Mouse (Mus musculus) left cerebral cortex, postnatal 10 days (tissue): ENCODE measurements at regions not wholly inside any gene's neighbourhood (a gene's known extent, or its start where the extent isn't known, plus 50 kb on each side); places are given as distances from the start of the nearest gene placed in this dataset.
A peak's percentile ranks its signal among the peaks of the same experiment; 100 is the strongest.

Experiments used
- DNase-seq, 2 experiments: peaks; one replicate each; pipeline ENCODE4 v3.0.0; 2021 to 2022; ENCODE audit warnings: low spot score in 2 of 2, mixed read lengths in 1 of 2; ENCODE audit errors: extremely low spot score in 1 of 2
- intact Hi-C: fragments of 180-260 bp; cut with DNase I; formaldehyde crosslinking; loops from one replicate; pipeline ENCODE4 v1.15.1; 2025

- DNase-seq, result peak; percentile 24 to 72
- intact Hi-C loops, result loop anchor here (5.0 kb wide), 1 partner anchor 94 kb away; no protein-coding TSS in a partner anchor
Observed at GRCm38 (mm10) chr9:113248703-113249274, 459.3 kb downstream of the Pdcd6ip start.

DNA sequence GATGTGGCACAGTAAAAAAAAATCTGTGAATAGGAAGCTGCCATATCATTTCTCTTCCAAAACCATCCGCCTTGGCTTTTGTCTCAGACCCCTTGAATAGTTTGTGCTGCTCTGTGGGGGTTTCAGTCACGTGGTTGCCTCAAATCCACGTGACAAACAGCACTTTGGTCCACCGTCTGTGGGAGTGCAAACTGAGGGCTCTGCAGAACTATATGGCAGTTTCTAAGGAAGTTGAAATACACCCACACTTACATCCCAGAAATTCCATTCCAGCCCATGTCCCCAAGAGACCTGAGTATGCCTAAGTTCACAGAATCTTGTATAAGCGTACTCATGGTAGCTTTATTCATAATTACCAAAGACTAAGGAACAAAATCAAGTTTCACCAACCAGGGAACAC, 460.1 kb downstream of the Pdcd6ip start:
- intact Hi-C loops, result loop anchor here (5.0 kb wide), 1 partner anchor 94 kb away; no protein-coding TSS in a partner anchor
- DNase-seq, result peak; percentile 37 to 68

- intact Hi-C loops, result no loop called here
- no peak for DNase-seq
Observed at GRCm38 (mm10) chr9:113243870-113244269, 464.2 kb downstream of the Pdcd6ip start.

DNA sequence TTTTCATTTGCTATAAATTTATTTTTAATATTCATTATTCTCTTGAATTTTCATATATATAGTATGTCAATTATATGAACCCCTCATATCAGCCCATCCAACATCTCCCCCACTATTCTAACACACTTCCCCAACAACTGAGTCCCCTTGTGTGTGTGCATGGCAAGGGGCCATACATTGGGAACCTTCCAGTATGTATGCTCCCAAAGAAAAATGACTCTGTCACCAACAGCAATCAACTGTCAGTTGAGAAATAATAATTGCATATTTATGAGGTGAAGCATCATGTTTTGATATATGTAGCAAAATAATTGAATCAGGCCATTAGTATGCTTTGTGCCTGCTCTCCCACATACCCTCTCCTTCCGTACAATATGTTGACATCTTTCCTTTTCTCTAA, 474.7 kb downstream of the Pdcd6ip start:
- no peak for DNase-seq
- intact Hi-C loops, result no loop called here

GRCm38 (mm10) chr9:113229391-113229790, 478.7 kb downstream of the Pdcd6ip start:
- intact Hi-C loops, result no loop called here
- no peak for DNase-seq

GRCm38 (mm10) chr9:113213930-113214329, 494.1 kb downstream of the Pdcd6ip start:
- intact Hi-C loops, result no loop called here
- no peak for DNase-seq

GRCm38 (mm10) chr9:113212389-113212788, 495.7 kb downstream of the Pdcd6ip start:
- no peak for DNase-seq
- intact Hi-C loops, result no loop called here

- DNase-seq, result no peak
- intact Hi-C loops, result no loop called here
Observed at GRCm38 (mm10) chr9:113208181-113208580, 499.9 kb downstream of the Pdcd6ip start.

GRCm38 (mm10) chr9:113199241-113199640, 508.8 kb downstream of the Pdcd6ip start:
- peak in 1 of 2 experiments; percentile 27 for DNase-seq
- intact Hi-C loops, result no loop called here

- intact Hi-C loops, result no loop called here
- peak in 1 of 2 experiments; percentile 20 for DNase-seq
Observed at GRCm38 (mm10) chr9:113195556-113195955, 512.5 kb downstream of the Pdcd6ip start.

DNA sequence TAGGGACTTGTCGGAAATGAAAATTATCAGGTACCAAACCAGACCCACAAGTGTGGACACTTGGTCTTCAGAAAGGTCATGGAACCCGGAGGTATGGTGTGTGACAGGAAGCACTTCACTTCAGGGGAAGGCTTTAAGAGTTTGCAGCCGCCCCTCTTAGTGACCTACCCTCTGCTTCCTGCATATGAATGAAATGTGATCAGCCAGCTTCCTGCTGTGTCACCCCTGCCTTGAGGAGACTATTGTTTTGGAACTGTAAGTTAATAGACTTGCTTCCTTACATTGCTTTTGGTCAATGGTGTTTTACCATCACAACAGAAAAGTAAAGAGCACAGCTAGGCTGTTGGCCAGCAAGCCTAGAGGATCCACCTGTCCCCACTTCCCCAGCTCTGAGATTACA, 515.3 kb downstream of the Pdcd6ip start:
- intact Hi-C loops, result no loop called here
- no peak for DNase-seq

- intact Hi-C loops, result no loop called here
- peak in 1 of 2 experiments; percentile 45 for DNase-seq
Observed at GRCm38 (mm10) chr9:113191163-113191562, 516.9 kb downstream of the Pdcd6ip start.

- no peak for DNase-seq
- intact Hi-C loops, result loop anchor here (10.0 kb wide), 1 partner anchor 334 kb away; no protein-coding TSS in a partner anchor
Observed at GRCm38 (mm10) chr9:113181182-113181581, 526.9 kb downstream of the Pdcd6ip start.

- intact Hi-C loops, result loop anchor here (5.0 to 10.0 kb wide), 5 partner anchors 167 to 943 kb away; partner anchors contain the start of gene Arpp21
- no peak for DNase-seq
Observed at GRCm38 (mm10) chr9:113177918-113178235, 530.2 kb downstream of the Pdcd6ip start.

GRCm38 (mm10) chr9:113177181-113177917, 530.7 kb downstream of the Pdcd6ip start:
- intact Hi-C loops, result loop anchor here (5.0 to 10.0 kb wide), 5 partner anchors 167 to 943 kb away; partner anchors contain the start of gene Arpp21
- DNase-seq, result peak; percentile 62 to 86

DNA sequence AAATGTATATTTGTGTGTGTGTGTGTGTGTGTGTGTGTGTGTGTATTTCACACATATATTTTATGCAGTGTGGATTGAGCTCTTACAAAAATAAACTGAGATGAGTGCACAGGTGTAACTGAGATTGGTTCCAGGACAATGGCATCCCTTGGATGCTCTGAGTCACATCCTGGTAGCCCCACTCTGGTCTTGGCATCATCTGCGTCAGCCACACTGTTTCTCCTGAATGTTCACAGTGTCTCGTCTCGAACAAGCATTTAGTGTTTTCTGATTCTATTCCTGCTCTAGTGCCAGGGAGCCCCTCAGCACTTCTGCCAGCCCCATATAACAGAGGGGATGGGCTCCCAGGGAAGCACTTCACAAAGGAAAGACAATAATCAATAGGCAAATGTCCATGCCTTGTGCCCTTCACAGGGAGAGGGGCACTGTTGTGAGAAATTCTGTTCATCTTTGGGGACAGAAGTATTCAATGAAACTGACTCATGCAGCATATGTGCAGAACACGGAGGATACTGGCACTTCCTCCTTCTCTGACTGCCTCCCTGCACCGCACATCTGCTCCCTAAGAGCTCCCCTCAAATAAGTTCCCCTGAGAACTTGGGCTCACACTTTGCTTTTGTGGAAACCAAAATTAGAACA, 536.2 kb downstream of the Pdcd6ip start:
- intact Hi-C loops, result loop anchor here (10.0 kb wide), 4 partner anchors 173 to 937 kb away; partner anchors contain the start of gene Arpp21
- peak in 1 of 2 experiments; percentile 34 for DNase-seq

DNA sequence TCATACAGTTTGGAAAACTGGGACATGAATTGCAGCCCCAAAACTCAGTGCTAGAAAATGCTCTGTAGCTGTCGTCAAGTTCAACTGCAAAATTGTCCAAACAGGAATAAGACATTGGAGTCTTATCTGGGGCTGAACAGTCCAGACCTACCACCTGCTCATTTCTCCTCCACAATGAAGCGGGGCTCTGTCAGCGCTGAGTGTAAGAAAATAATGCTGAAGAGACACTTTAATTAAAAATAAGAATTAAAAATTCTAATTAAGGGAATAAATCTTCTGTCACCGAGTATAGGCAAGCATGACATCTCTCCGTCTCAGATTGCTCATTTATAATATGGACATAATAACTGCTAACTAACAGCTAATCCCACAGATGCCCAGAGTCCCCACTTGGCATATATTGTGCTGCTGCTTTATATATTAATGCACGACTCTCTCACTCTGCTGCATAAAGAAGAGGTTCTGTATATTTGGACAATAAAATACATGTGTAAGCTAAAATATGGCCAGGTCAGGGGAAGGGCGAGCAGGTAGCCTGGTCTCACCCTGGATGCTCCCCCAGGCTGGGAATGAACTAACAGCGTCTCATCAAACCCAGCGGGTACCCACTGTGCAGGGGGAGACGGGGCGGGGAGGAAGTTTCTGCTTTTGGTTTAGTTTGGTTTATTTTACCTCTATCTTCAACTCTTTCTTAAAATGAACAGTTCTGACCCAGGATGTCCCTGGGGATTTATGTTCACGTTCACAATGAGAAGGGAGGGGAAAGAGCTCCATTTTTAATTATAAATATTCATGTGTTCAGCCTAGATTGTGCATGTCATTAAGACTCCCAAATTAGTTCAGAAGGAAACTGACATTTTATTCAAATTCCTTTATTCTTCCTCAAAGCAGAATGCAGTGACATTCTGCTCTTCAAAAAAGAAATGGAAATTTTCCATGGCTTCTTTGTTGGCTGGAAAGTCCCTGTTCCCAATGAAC, 544.9 kb downstream of the Pdcd6ip start:
- intact Hi-C loops, result no loop called here
- DNase-seq, result no peak

DNA sequence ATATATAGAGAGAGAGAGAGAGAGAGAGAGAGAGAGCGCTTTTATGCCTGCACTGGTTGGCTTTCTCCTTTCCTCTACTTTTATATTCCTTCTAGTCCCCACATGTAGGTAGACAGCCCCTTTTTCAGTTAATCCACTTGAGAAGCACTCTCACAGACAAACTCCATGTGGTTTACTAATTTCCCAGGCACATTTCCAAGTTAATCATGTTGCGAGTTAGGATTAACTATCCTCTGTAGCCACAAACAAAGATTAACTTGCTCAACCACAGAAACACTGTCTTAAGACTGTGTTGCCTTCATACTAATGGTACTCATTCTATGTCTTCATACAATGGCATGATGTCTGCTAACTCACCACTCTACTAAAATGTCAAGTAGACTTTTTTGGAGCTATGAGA, 548.0 kb downstream of the Pdcd6ip start:
- intact Hi-C loops, result no loop called here
- no peak for DNase-seq

DNA sequence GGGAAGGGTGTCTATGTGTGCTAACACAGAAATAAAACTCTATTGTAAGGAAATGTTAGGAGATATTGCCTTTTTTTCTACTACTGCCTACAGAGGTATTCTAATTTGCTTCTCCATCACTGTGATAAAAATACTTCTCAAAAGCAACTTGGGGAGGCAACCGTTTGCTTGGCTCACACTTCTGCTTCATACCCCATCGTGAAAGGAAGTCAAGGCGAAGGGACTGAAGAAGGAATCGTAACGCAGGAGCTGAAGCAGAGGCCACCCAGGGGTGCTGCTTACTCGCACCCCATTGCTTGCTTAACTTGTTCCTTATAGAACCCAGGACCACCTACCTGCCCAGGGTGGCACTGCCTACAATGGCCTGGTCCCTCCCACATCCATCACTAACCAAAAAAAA, 550.0 kb downstream of the Pdcd6ip start:
- DNase-seq, result no peak
- intact Hi-C loops, result no loop called here
